Mouse (Mus musculus): ENCODE measurements around the gene Vps26b. TPM values are rescaled to one million over a fixed set of nuclear protein-coding genes. Genes with fewer than 3 reads are reported as not detected.

The Vps26b gene
- polyA plus RNA-seq, 1 experiment, result not detected

- TF ChIP-seq POLR2A (IDR thresholded peaks at IDR 0.05; ENCODE audit: insufficient read depth, low read depth, low read length) (no peak), CTCF (IDR thresholded peaks at IDR 0.05; ENCODE audit: insufficient read depth, low read depth, low read length) (no peak)
- Histone ChIP-seq H3K27ac (ENCODE audit: insufficient read depth, low read depth, low read length) (no peak overlapping the region), H3K4me1 (ENCODE audit: control insufficient read depth, insufficient read depth, low read length) (0 out of 2 replicates have a peak, but pooled peaks cover 4% of the 10 kb centered on the region), H3K4me3 (ENCODE audit: insufficient read depth, low read depth, low read length) (no peak overlapping the region)
- WGBS, result 74% methylated on average over 1 of the region's 1 CpGs
Observed at GRCm38 (mm10) chr9:27026708-27027107, 3.2 kb downstream of the Vps26b start.

- TF ChIP-seq CTCF (IDR thresholded peaks at IDR 0.05; ENCODE audit: insufficient read depth, low read depth, low read length) (no peak), POLR2A (IDR thresholded peaks at IDR 0.05; ENCODE audit: insufficient read depth, low read depth, low read length) (no peak)
- H3K4me3 ChIP-seq (ENCODE audit: insufficient read depth, low read depth, low read length), result no peak overlapping the region
- 62% methylated on average over 4 of the region's 4 CpGs for WGBS
- H3K4me1 ChIP-seq (ENCODE audit: control insufficient read depth, insufficient read depth, low read length), result 0 out of 2 replicates have a peak, but pooled peaks cover 6% of the 10 kb centered on the region
- no peak overlapping the region for H3K27ac ChIP-seq (ENCODE audit: insufficient read depth, low read depth, low read length)
Observed at GRCm38 (mm10) chr9:27023681-27024080, 6.2 kb downstream of the Vps26b start.

- Histone ChIP-seq H3K4me1 (ENCODE audit: control insufficient read depth, insufficient read depth, low read length) (0 out of 2 replicates have a peak, but pooled peaks cover 5% of the 10 kb centered on the region), H3K4me3 (ENCODE audit: insufficient read depth, low read depth, low read length) (no peak overlapping the region), H3K27ac (ENCODE audit: insufficient read depth, low read depth, low read length) (no peak overlapping the region)
- WGBS, result 94% methylated on average over 10 of the region's 10 CpGs
- TF ChIP-seq CTCF (IDR thresholded peaks at IDR 0.05; ENCODE audit: insufficient read depth, low read depth, low read length), result no peak
- no peak for TF ChIP-seq POLR2A (IDR thresholded peaks at IDR 0.05; ENCODE audit: insufficient read depth, low read depth, low read length)
Observed at GRCm38 (mm10) chr9:27018961-27019360, 10.9 kb downstream of the Vps26b start.

GRCm38 (mm10) chr9:27011572-27011971, 18.3 kb downstream of the Vps26b start:
- 80% methylated on average over 4 of the region's 4 CpGs for WGBS
- no peak overlapping the region for H3K4me3 ChIP-seq (ENCODE audit: insufficient read depth, low read depth, low read length)
- H3K4me1 ChIP-seq (ENCODE audit: control insufficient read depth, insufficient read depth, low read length), result peaks cover 4% of the 10 kb centered on the region; the same call in 1 of the 2 replicates
- no peak overlapping the region for H3K27ac ChIP-seq (ENCODE audit: insufficient read depth, low read depth, low read length)
- no peak for TF ChIP-seq CTCF (IDR thresholded peaks at IDR 0.05; ENCODE audit: insufficient read depth, low read depth, low read length)

GRCm38 (mm10) chr9:27009231-27009630, 20.6 kb downstream of the Vps26b start:
- WGBS, result 92% methylated on average over 5 of the region's 5 CpGs
- Histone ChIP-seq H3K4me3 (ENCODE audit: insufficient read depth, low read depth, low read length) (no peak overlapping the region), H3K27ac (ENCODE audit: insufficient read depth, low read depth, low read length) (no peak overlapping the region), H3K4me1 (ENCODE audit: control insufficient read depth, insufficient read depth, low read length) (peaks cover 6% of the 10 kb centered on the region; the same call in 1 of the 2 replicates)
- TF ChIP-seq CTCF (IDR thresholded peaks at IDR 0.05; ENCODE audit: insufficient read depth, low read depth, low read length) (no peak), POLR2A (IDR thresholded peaks at IDR 0.05; ENCODE audit: insufficient read depth, low read depth, low read length) (no peak)

- Histone ChIP-seq H3K27ac (ENCODE audit: insufficient read depth, low read depth, low read length) (no peak overlapping the region), H3K4me1 (ENCODE audit: control insufficient read depth, insufficient read depth, low read length) (peaks cover 6% of the 10 kb centered on the region; the same call in 1 of the 2 replicates), H3K4me3 (ENCODE audit: insufficient read depth, low read depth, low read length) (no peak overlapping the region)
- no peak for TF ChIP-seq POLR2A (IDR thresholded peaks at IDR 0.05; ENCODE audit: insufficient read depth, low read depth, low read length)
- TF ChIP-seq CTCF (IDR thresholded peaks at IDR 0.05; ENCODE audit: insufficient read depth, low read depth, low read length), result no peak
- 91% methylated on average over 5 of the region's 5 CpGs for WGBS
Observed at GRCm38 (mm10) chr9:27006866-27007265, 23.0 kb downstream of the Vps26b start.

- H3K4me3 ChIP-seq (ENCODE audit: insufficient read depth, low read depth, low read length), result no peak overlapping the region
- no peak for TF ChIP-seq CTCF (IDR thresholded peaks at IDR 0.05; ENCODE audit: insufficient read depth, low read depth, low read length)
- no peak for TF ChIP-seq POLR2A (IDR thresholded peaks at IDR 0.05; ENCODE audit: insufficient read depth, low read depth, low read length)
- H3K4me1 ChIP-seq (ENCODE audit: control insufficient read depth, insufficient read depth, low read length), result peaks cover 6% of the 10 kb centered on the region; the same call in 1 of the 2 replicates
- WGBS, result 84% methylated on average over 1 of the region's 1 CpGs
- H3K27ac ChIP-seq (ENCODE audit: insufficient read depth, low read depth, low read length), result no peak overlapping the region
Observed at GRCm38 (mm10) chr9:27005933-27006332, 23.9 kb downstream of the Vps26b start.

GRCm38 (mm10) chr9:27005231-27005630, 24.6 kb downstream of the Vps26b start:
- 75% methylated on average over 3 of the region's 3 CpGs for WGBS
- Histone ChIP-seq H3K27ac (ENCODE audit: insufficient read depth, low read depth, low read length) (no peak overlapping the region), H3K4me1 (ENCODE audit: control insufficient read depth, insufficient read depth, low read length) (peaks cover 2% of the 10 kb centered on the region; the same call in 1 of the 2 replicates), H3K4me3 (ENCODE audit: insufficient read depth, low read depth, low read length) (no peak overlapping the region)
- TF ChIP-seq POLR2A (IDR thresholded peaks at IDR 0.05; ENCODE audit: insufficient read depth, low read depth, low read length), result no peak
- TF ChIP-seq CTCF (IDR thresholded peaks at IDR 0.05; ENCODE audit: insufficient read depth, low read depth, low read length), result no peak

GRCm38 (mm10) chr9:26999461-27000395, 30.1 kb downstream of the Vps26b start, which contains the start of the genes Acad8 and Thyn1:
TSS of gene Acad8 (minus strand) at chr9:26999566.
TSS of gene Thyn1 (plus strand) at chr9:26999710.
- TF ChIP-seq CTCF (IDR thresholded peaks at IDR 0.05; ENCODE audit: insufficient read depth, low read depth, low read length), result no peak
- TF ChIP-seq POLR2A (IDR thresholded peaks at IDR 0.05; ENCODE audit: insufficient read depth, low read depth, low read length), result peak; percentile 35; the same call in 1 of the 2 replicates
- peak within 1 kb of the TSS; percentile 98 for H3K4me3 ChIP-seq (ENCODE audit: insufficient read depth, low read depth, low read length)
- WGBS, result under 1% methylated on average over 35 of the region's 35 CpGs
- H3K4me1 ChIP-seq (ENCODE audit: control insufficient read depth, insufficient read depth, low read length), result no peaks in the 10 kb centered on the region
- peak within 1 kb of the TSS; percentile 81 for H3K27ac ChIP-seq (ENCODE audit: insufficient read depth, low read depth, low read length)
